Mouse (Mus musculus) neural tube, postnatal 0 days (tissue): ENCODE data around the gene Drd2. TPM values are rescaled to one million over a fixed set of nuclear protein-coding genes. Genes with fewer than 3 reads are reported as not detected.

Source experiments
- polyA plus RNA-seq: library from polyadenylated mRNA; unstranded; fragments of >200 nt; fragmentation: Nextera tagmentation; extraction: Ambion mirVana; gene quantifications from 2 replicates; pipeline ENCODE4 v1.2.1, GENCODE M21; 2015

Gene Drd2
- polyA plus RNA-seq, result 10.4 and 12.8 TPM in 2 replicates

DNA sequence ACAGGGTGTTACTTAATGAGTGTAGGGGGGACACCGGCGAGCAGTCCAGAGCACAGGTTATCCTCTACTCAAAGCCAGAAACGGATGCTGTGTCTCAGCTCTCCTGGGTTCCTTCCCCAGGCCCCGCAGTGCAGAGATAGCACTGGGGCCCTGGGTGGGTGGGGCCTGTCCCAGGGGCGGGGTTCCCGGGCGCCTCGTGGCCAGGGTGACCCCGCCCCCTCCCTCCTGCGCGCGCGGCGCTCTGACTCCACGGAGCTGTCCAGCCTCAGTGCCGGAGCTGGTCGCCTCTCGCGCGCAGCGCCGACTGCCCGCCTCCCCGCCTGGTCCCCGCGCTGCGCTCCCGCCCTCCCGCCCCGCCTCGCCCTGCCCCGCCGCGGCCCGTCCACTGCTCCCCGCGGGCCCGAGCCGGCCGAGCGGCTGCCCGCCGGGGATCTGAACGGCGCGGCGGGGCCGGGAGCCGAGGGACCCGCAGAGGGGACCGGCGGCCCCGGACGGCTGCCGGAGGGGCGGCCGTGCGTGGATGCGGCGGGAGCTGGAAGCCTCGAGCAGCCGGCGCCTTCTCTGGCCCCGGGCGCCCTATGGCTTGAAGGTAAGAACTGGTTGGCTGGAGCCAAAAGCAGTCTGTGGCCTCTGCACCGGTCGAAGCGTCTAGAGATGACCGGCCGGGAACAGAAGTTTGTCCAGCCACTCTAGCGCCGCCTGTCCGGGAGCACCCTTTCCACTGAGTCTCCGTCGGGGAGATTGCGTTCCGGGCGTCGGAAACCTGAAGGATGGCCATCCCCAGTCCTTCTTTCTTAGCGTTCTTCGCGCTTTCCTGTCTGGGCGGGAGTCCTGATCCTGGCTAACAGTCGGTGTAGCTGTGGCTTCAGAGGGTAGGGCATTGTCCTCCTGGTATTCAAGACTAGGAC, at the start of gene Drd2:
TSS of gene Drd2 (plus strand) at position 492 of the 908 bp plus-strand sequence.

DNA sequence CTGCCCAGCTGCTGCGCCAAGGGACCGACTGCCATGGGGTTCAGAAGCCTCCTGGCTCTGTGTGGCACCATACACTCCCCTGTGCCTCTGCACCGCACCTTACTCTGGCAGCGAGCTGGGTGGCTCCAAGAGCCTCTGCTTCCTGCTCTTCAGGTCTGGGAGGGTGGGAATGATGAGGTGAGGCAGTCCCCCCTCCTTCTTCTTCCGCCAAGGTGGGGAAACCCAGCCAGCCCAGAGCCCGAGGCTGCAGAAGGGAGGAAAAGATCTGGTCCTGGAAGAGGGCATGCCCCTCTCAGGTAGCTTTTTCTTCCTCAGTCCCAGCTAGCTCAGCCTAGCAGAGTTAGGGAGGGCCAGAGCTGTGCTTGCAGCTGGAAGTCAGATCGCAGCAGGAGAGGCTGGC, 86.5 kb downstream of the Drd2 start, which contains the start of gene Ankk1:
TSS of gene Ankk1 (minus strand) at position 101 of the 400 bp plus-strand sequence.

Other genes with a start within 250 kb of the Drd2 start
- gene Gm4894, start 90.1 kb upstream of the Drd2 start, polyA plus RNA-seq, result not detected in 2 replicates
- gene Ankk1, start 86.4 kb downstream of the Drd2 start, polyA plus RNA-seq, result not detected in 2 replicates
- gene Ttc12, start 145.6 kb downstream of the Drd2 start, polyA plus RNA-seq, result 2.0 and 2.3 TPM in 2 replicates